Mouse (Mus musculus): ENCODE measurements around the gene Olfr1413. TPM values are rescaled to one million over a fixed set of nuclear protein-coding genes. Genes with fewer than 3 reads are reported as not detected.

Olfr1413 gene
- polyA plus RNA-seq, 2 experiments: not detected

DNA sequence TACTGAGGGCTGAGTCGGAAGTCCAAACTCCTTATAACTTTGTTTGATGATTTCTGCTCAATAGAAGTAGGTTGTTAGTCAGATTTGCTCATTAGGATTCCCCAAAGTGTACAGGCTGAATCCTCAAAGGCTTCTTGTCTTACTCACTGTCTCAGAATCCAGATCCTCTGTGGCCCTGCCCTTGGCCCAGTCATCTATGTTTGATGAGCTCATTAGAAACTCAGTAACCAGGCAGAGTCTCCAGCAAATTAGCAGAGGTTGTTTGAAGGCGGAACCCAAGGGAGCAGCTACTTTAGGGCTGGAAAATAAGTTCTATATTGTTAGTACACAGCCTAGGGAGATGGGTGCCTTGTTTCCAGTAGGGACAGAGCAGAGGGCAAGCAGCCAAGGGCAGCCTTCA, 25.2 kb upstream of the Olfr1413 start:
- Histone ChIP-seq H3K4me1 (replicated peaks; ENCODE audit: control insufficient read depth in 2 of 2, insufficient read depth in 2 of 2, low read length in 1 of 2) (no peaks in the 10 kb centered on the region), H3K27ac (no peak overlapping the region), H3K36me3 (replicated peaks; ENCODE audit: control insufficient read depth, insufficient read depth, low read depth) (no peaks in the 10 kb centered on the region), H3K9ac (replicated peaks) (no peak overlapping the region), H3K4me3 (ENCODE audit: insufficient read depth in 1 of 2, low read depth in 2 of 2, low read length in 2 of 2) (no peak overlapping the region), H3K9me3 (ENCODE audit: control insufficient read depth, low read length) (no peaks in the 10 kb centered on the region), H3K27me3 (ENCODE audit: control insufficient read depth, insufficient read depth, low read length) (no peaks in the 10 kb centered on the region), H3K4me2 (ENCODE audit: low read depth) (no peak overlapping the region)
- 40% methylated on average over 2 of the region's 2 CpGs for WGBS (ENCODE audit: insufficient replicate concordance)
- no peak for ATAC-seq (ENCODE audit: insufficient read depth)
- DNase-seq (ENCODE audit: low read depth in 3 of 3, low spot score in 3 of 3): no peak
- TF ChIP-seq EP300 (IDR thresholded peaks at IDR 0.05; ENCODE audit: low read depth) (no peak), CTCF (IDR thresholded peaks at IDR 0.05; ENCODE audit: low read depth) (no peak)

GRCm38 (mm10) chr1:92585479-92585878, 14.4 kb downstream of the Olfr1413 start, which contains the start of gene Olfr1412:
TSS of gene Olfr1412 (plus strand) at chr1:92585779.
- TF ChIP-seq EP300 (IDR thresholded peaks at IDR 0.05; ENCODE audit: low read depth) (no peak), CTCF (IDR thresholded peaks at IDR 0.05; ENCODE audit: low read depth) (no peak)
- H3K9me3 ChIP-seq (ENCODE audit: control insufficient read depth, low read length): no peaks in the 10 kb centered on the region
- ATAC-seq (ENCODE audit: insufficient read depth): no peak
- no peak within 1 kb of the TSS for H3K4me3 ChIP-seq (ENCODE audit: insufficient read depth in 1 of 2, low read depth in 2 of 2, low read length in 2 of 2)
- DNase-seq (ENCODE audit: low read depth in 3 of 3, low spot score in 3 of 3): no peak
- no peak within 1 kb of the TSS for H3K27ac ChIP-seq
- no peaks in the 10 kb centered on the region for H3K4me1 ChIP-seq (replicated peaks; ENCODE audit: control insufficient read depth in 2 of 2, insufficient read depth in 2 of 2, low read length in 1 of 2)
- H3K9ac ChIP-seq (replicated peaks): no peak within 1 kb of the TSS
- H3K27me3 ChIP-seq (ENCODE audit: control insufficient read depth, insufficient read depth, low read length): no peaks in the 10 kb centered on the region
- H3K4me2 ChIP-seq (ENCODE audit: low read depth): no peak within 1 kb of the TSS
- H3K36me3 ChIP-seq (replicated peaks; ENCODE audit: control insufficient read depth, insufficient read depth, low read depth): no peaks in the 10 kb centered on the region
- WGBS (ENCODE audit: insufficient replicate concordance): 68% methylated on average over 2 of the region's 2 CpGs

DNA sequence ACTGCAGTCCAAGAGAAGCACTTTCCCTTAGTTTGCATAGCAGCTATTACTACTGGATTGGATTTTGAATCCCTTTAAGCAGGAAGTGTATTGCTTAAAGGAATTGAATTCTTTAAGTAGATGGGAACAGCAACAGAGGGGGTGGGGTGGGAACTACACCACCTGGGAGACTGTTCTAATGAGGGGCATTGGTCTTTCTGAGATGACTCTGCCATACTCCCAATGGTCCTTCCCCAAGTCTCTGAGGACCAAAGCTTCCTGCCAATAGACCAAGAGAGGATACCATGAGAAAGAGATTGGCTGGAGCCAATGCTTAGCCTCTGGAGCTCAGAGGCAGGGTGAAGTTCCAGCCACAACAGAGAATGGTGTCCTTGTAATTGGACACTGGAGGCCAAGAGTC, 23.0 kb downstream of the Olfr1413 start, which contains the start of gene Olfr1411:
Gene Olfr1411 (plus strand): TSS at position 301 of the 400 bp plus-strand sequence.
- Histone ChIP-seq H3K4me3 (ENCODE audit: insufficient read depth in 1 of 2, low read depth in 2 of 2, low read length in 2 of 2) (no peak within 1 kb of the TSS), H3K4me2 (ENCODE audit: low read depth) (no peak within 1 kb of the TSS), H3K36me3 (replicated peaks; ENCODE audit: control insufficient read depth, insufficient read depth, low read depth) (no peaks in the 10 kb centered on the region), H3K27ac (no peak within 1 kb of the TSS), H3K9ac (replicated peaks) (no peak within 1 kb of the TSS), H3K9me3 (ENCODE audit: control insufficient read depth, low read length) (no peaks in the 10 kb centered on the region), H3K27me3 (ENCODE audit: control insufficient read depth, insufficient read depth, low read length) (no peaks in the 10 kb centered on the region), H3K4me1 (replicated peaks; ENCODE audit: control insufficient read depth in 2 of 2, insufficient read depth in 2 of 2, low read length in 1 of 2) (no peaks in the 10 kb centered on the region)
- no peak for TF ChIP-seq EP300 (IDR thresholded peaks at IDR 0.05; ENCODE audit: low read depth)
- TF ChIP-seq CTCF (IDR thresholded peaks at IDR 0.05; ENCODE audit: low read depth): no peak
- DNase-seq (ENCODE audit: low read depth in 3 of 3, low spot score in 3 of 3) (no peak), ATAC-seq (ENCODE audit: insufficient read depth) (no peak)

- no peaks in the 10 kb centered on the region for H3K36me3 ChIP-seq (replicated peaks; ENCODE audit: control insufficient read depth, insufficient read depth, low read depth)
- no peaks in the 10 kb centered on the region for H3K4me1 ChIP-seq (replicated peaks; ENCODE audit: control insufficient read depth in 2 of 2, insufficient read depth in 2 of 2, low read length in 1 of 2)
- 58% methylated on average over 3 of the region's 3 CpGs for WGBS (ENCODE audit: insufficient replicate concordance)
- H3K9ac ChIP-seq (replicated peaks): no peak overlapping the region
- no peaks in the 10 kb centered on the region for H3K9me3 ChIP-seq (ENCODE audit: control insufficient read depth, low read length)
- TF ChIP-seq CTCF (IDR thresholded peaks at IDR 0.05; ENCODE audit: low read depth) (no peak), EP300 (IDR thresholded peaks at IDR 0.05; ENCODE audit: low read depth) (no peak)
- H3K27ac ChIP-seq: no peak overlapping the region
- H3K27me3 ChIP-seq (ENCODE audit: control insufficient read depth, insufficient read depth, low read length): no peaks in the 10 kb centered on the region
- H3K4me3 ChIP-seq (ENCODE audit: insufficient read depth in 1 of 2, low read depth in 2 of 2, low read length in 2 of 2): no peak overlapping the region
- no peak for DNase-seq (ENCODE audit: low read depth in 3 of 3, low spot score in 3 of 3)
- no peak overlapping the region for H3K4me2 ChIP-seq (ENCODE audit: low read depth)
- no peak for ATAC-seq (ENCODE audit: insufficient read depth)
These were observed 24.9 kb downstream of the Olfr1413 start for GRCm38 (mm10) chr1:92596019-92596418.

GRCm38 (mm10) chr1:92605482-92605881, 34.4 kb downstream of the Olfr1413 start, which contains the start of gene Olfr1410:
TSS of gene Olfr1410 (plus strand) at chr1:92605782.
- Histone ChIP-seq H3K36me3 (replicated peaks; ENCODE audit: control insufficient read depth, insufficient read depth, low read depth) (no peaks in the 10 kb centered on the region), H3K27me3 (ENCODE audit: control insufficient read depth, insufficient read depth, low read length) (no peaks in the 10 kb centered on the region), H3K4me3 (ENCODE audit: insufficient read depth in 1 of 2, low read depth in 2 of 2, low read length in 2 of 2) (no peak within 1 kb of the TSS), H3K9me3 (ENCODE audit: control insufficient read depth, low read length) (no peaks in the 10 kb centered on the region), H3K4me1 (replicated peaks; ENCODE audit: control insufficient read depth in 2 of 2, insufficient read depth in 2 of 2, low read length in 1 of 2) (no peaks in the 10 kb centered on the region), H3K4me2 (ENCODE audit: low read depth) (no peak within 1 kb of the TSS), H3K9ac (replicated peaks) (no peak within 1 kb of the TSS), H3K27ac (no peak within 1 kb of the TSS)
- TF ChIP-seq EP300 (IDR thresholded peaks at IDR 0.05; ENCODE audit: low read depth) (no peak), CTCF (IDR thresholded peaks at IDR 0.05; ENCODE audit: low read depth) (no peak)
- 52% methylated on average over 1 of the region's 1 CpGs for WGBS (ENCODE audit: insufficient replicate concordance)
- ATAC-seq (ENCODE audit: insufficient read depth): no peak
- no peak for DNase-seq (ENCODE audit: low read depth in 3 of 3, low spot score in 3 of 3)

All from liver, embryonic 14.5 days (tissue).